Mouse (Mus musculus) spleen, adult 2 months (tissue): ENCODE data around the gene Fam209. TPM values are rescaled to one million over a fixed set of nuclear protein-coding genes. Genes with fewer than 3 reads are reported as not detected.

ENCODE experiments used
- DNase-seq, 2 experiments: peaks; one replicate each; pipeline versions ENCODE4 v3.0.0 to v3.0.0-alpha.2; 2012 to 2021; ENCODE audit warnings: low spot score in 2 of 2, low read depth in 1 of 2
- H3K27ac ChIP-seq: fragments of 200-500 bp; 2 replicates; pipeline ENCODE4 v1.5.1; 2012; ENCODE audit warnings: low read length, inconsistent platforms; ENCODE audit not compliant: insufficient read depth
- H3K27me3 ChIP-seq: fragments of 200-500 bp; 2 replicates; pipeline ENCODE4 v1.6.1; 2012; ENCODE audit warnings: mild to moderate bottlenecking, moderate library complexity, low read length, inconsistent platforms; ENCODE audit not compliant: control insufficient read depth, insufficient read depth
- H3K36me3 ChIP-seq: fragments of 200-500 bp; 2 replicates; pipeline ENCODE4 v1.6.1; 2012; ENCODE audit warnings: mild to moderate bottlenecking, low read length, inconsistent platforms; ENCODE audit not compliant: control insufficient read depth, insufficient read depth
- H3K4me1 ChIP-seq: fragments of 200-500 bp; 2 replicates; pipeline ENCODE4 v1.6.1; 2011; ENCODE audit warnings: inconsistent platforms; ENCODE audit not compliant: control insufficient read depth, insufficient read depth, insufficient read length
- H3K4me3 ChIP-seq: fragments of 200-500 bp; 2 replicates; pipeline ENCODE4 v1.5.1; 2011; ENCODE audit warnings: mild to moderate bottlenecking, inconsistent platforms; ENCODE audit not compliant: insufficient read depth, insufficient read length; ENCODE audit errors: extremely low read depth
- CTCF ChIP-seq: fragments of 200-500 bp; IDR thresholded peaks from 2 replicates; pipeline ENCODE4 v1.5.1; 2011; ENCODE audit warnings: mild to moderate bottlenecking, inconsistent platforms; ENCODE audit not compliant: insufficient read depth, insufficient read length, insufficient replicate concordance; ENCODE audit errors: extremely low read depth
- POLR2A ChIP-seq: fragments of 200-500 bp; IDR thresholded peaks from 2 replicates; pipeline ENCODE4 v1.6.1; 2011; ENCODE audit warnings: low read depth, low read length, inconsistent platforms
- WGBS: fragments of 180-500 bp; shearing (Covaris S2); methylation state at CpG from one replicate; pipeline ENCODE4 v1.1.7; 2018; 5-methylcytosine and 5-hydroxymethylcytosine counted together
- polyA plus RNA-seq: library from polyadenylated mRNA; depleted of rRNA; stranded (reverse); fragments of >200 nt; gene quantifications from 2 replicates; pipeline ENCODE4 v1.2.3, GENCODE M21; 2012

The Fam209 gene
- polyA plus RNA-seq, 1 experiment = 0.21 TPM

DNA sequence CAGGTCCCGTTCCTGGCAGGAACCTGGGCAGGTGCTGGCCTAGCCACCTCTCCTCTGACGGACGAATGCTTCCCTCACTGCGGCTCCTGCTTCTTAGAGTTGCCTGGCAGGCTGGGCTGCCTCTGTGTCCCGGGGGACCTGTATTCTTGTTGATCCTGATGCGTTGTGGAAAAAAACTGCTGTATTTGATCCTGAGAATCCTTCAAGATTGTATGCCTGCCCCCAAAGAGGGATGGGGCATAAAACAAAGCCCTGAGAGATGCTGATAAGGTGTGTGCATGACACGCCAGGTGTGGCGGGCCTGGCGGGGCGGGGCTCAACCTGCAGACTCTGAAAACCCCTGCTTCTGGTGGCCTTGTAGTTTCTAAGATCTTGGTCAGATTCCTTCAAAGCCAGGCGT, 13.8 kb upstream of the Fam209 start, which contains the start of gene Gcnt7:
Gcnt7 (minus strand) TSS at position 101 of the 400 bp plus-strand sequence.
- Histone ChIP-seq H3K27ac (no peak within 1 kb of the TSS), H3K36me3 (peaks cover 22% of the 10 kb centered on the region)
- WGBS = 89% methylated on average over 11 of the region's 11 CpGs

DNA sequence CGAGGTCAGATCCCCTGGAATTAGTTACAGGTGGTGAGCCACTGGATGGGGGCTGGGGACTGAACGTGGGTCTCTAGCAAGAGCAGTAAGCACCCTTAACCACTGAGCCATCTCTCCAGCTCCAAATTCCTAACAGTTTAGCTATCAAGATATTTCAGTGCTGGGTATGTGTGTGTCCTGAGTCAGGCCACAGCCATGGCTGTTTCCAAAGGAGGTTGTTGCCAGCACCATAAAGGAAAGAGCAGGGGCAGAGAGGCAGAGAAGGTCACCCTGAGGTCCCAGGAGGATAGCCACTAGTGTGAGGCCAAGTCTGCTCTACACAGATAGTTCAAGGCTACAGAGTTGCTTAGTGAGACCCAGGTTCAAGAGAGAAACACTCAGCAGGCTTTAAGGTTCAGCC, 11.7 kb upstream of the Fam209 start:
- Histone ChIP-seq H3K27me3 (no peaks in the 10 kb centered on the region), H3K27ac (no peak overlapping the region), H3K4me1 (no peaks in the 10 kb centered on the region), H3K36me3 (peaks cover 31% of the 10 kb centered on the region), H3K4me3 (no peak overlapping the region)
- 94% methylated on average over 2 of the region's 2 CpGs for WGBS
- DNase-seq = no peak
- TF ChIP-seq POLR2A = no peak
- no peak for TF ChIP-seq CTCF

More for the DNA sequence above, 13.8 kb upstream of the Fam209 start, which contains the start of gene Gcnt7:
- Histone ChIP-seq H3K4me3 (no peak within 1 kb of the TSS), H3K27me3 (no peaks in the 10 kb centered on the region), H3K4me1 (no peaks in the 10 kb centered on the region)
- no peak for DNase-seq
- TF ChIP-seq CTCF (no peak), POLR2A (no peak)

DNA sequence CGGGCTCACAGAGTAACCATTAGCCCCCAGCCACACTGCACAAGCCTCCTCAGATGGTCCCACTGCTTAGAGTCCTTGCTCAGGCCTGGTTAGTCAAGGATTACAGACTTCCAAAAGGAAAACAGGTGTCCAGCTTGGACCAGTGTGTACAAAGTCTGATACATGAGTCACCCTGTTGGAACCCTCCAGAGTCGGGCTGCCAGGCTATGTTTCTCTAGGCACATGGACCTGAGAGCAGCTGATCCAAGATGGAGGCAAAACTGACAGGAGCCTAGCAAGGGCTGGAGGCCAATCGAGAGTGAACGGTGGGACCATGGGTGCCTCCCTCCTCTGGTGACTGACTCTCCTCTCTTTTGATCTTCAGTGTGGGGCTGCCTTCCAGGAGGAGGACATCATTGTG, 9.5 kb upstream of the Fam209 start:
- Histone ChIP-seq H3K27ac (no peak overlapping the region), H3K36me3 (peaks cover 45% of the 10 kb centered on the region), H3K27me3 (no peaks in the 10 kb centered on the region), H3K4me1 (no peaks in the 10 kb centered on the region), H3K4me3 (no peak overlapping the region)
- whole genome bisulfite sequencing = 90% methylated on average over 4 of the region's 4 CpGs
- DNase-seq = no peak
- TF ChIP-seq POLR2A (no peak), CTCF (no peak)

DNA sequence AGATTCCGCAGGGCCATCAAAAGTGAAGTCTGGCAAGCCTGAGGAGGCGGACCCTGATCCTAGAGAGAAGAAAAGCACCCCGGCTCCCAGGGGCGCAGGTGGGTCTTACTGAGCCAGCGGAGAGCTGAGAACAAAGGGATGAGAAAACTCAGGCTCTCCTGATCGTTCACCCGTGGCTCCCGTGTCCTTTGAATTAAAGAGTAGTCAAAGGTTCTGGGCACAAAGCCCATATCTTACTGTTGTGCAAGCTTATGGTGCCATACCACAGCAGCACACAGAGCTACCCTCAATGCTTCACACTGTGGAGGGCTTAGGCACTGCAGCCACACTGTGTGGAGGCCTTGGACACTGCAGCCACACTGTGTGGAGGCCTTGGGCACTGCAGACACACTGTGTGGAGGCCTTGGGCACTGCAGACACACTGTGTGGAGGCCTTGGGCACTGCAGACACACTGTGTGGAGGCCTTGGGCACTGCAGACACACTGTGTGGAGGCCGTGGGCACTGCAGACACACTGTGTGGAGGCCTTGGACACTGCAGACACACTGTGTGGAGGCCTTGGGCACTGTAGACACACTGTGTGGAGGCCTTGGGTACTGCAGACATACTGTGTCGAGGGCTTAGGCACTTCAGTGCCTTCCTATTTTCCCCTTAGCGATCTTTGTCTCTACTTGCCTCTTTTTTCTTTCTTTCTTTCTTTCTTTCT, 5.7 kb upstream of the Fam209 start:
- Histone ChIP-seq H3K4me1 (no peaks in the 10 kb centered on the region), H3K27ac (no peak overlapping the region), H3K4me3 (no peak overlapping the region), H3K36me3 (peaks cover 58% of the 10 kb centered on the region), H3K27me3 (no peaks in the 10 kb centered on the region)
- WGBS = 92% methylated on average over 11 of the region's 11 CpGs
- no peak for DNase-seq
- TF ChIP-seq POLR2A (no peak), CTCF (no peak)

DNA sequence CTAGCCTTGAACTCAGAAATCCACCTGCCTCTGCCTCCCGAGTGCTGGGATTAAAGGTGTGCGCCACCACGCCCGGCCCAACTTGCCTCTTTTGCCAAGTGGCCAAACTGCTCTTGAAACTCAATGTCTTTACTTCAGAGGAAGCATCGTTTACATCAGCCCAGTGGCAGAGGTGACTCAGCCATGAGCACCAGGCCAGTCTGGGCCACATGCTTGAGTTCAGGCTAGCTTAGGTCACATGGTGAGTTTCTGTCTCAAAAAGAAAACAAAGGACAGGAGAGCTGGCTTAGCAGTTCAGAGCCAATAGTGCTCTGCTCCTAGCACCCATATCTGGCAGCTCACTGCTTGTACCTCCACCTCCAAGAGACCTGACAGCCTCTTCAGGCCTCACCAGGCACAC, 5.1 kb upstream of the Fam209 start:
- TF ChIP-seq CTCF = no peak
- TF ChIP-seq POLR2A = no peak
- H3K27ac ChIP-seq = no peak overlapping the region
- WGBS = 95% methylated on average over 5 of the region's 5 CpGs
- peaks cover 52% of the 10 kb centered on the region for H3K36me3 ChIP-seq
- no peaks in the 10 kb centered on the region for H3K4me1 ChIP-seq
- DNase-seq = no peak
- H3K4me3 ChIP-seq = no peak overlapping the region
- H3K27me3 ChIP-seq = no peaks in the 10 kb centered on the region

DNA sequence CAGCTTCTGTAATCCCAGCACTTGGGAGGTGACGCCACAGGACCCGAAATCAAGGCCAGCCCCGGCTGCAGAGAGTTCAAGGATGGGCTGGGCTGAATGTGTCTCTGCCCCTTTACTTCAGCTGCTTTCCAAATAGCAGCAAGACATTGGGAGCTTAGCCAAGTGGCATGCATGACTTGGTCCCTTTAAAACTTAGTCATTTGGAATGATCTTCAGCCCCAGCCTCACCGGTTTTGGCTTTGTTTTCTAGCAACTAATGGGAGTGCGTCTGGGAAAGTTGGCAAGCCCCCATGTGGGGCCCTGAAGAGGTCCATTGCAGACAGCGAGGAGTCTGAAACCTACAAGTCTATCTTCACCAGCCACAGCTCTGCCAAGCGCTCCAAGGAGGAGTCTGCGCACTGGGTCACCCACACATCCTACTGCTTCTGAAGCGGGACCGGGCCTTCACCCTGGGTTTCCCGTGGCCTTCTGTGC, 3.9 kb upstream of the Fam209 start:
- DNase-seq = no peak
- H3K4me1 ChIP-seq = no peaks in the 10 kb centered on the region
- H3K36me3 ChIP-seq = peaks cover 47% of the 10 kb centered on the region
- TF ChIP-seq CTCF = no peak
- TF ChIP-seq POLR2A = no peak
- H3K4me3 ChIP-seq = no peak overlapping the region
- WGBS = 94% methylated on average over 11 of the region's 11 CpGs
- H3K27ac ChIP-seq = no peak overlapping the region
- H3K27me3 ChIP-seq = no peaks in the 10 kb centered on the region

DNA sequence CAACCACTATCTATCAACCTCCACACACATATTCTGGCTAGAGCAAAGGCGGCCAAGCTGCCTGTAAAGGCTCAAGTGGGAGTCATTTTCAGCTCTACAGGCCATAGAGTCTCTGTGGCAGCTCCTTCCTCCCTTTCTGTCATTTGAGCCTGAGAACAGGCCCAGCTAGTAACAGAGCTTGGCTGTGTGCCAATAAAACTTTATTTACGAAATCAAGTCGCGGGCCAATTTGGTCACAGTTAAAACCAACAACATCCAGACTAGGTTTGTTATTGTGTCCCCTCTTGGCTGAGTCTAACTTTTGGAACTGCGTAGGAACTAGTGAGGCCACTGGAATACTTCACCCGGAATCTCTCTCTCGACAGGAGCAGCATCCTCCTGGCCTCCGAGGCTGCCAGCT, 1.3 kb downstream of the Fam209 start:
- Histone ChIP-seq H3K36me3 (peaks cover 12% of the 10 kb centered on the region), H3K4me3 (no peak overlapping the region), H3K27ac (no peak overlapping the region), H3K27me3 (no peaks in the 10 kb centered on the region), H3K4me1 (no peaks in the 10 kb centered on the region)
- no peak for TF ChIP-seq POLR2A
- no peak for DNase-seq
- 79% methylated on average over 8 of the region's 8 CpGs for WGBS
